Mouse (Mus musculus): ENCODE results near the gene Npr2. TPM values are rescaled to one million over a fixed set of nuclear protein-coding genes. Genes with fewer than 3 reads are reported as not detected.

Npr2 gene
- polyA plus RNA-seq, 1 experiment from 2014 or later, result 14.4 TPM

- 87% methylated on average over 4 of the region's 4 CpGs for WGBS
- Histone ChIP-seq H3K27ac (no peak overlapping the region), H3K27me3 (no peaks in the 10 kb centered on the region), H3K9ac (replicated peaks) (no peak overlapping the region), H3K4me3 (replicated peaks) (no peak overlapping the region), H3K9me3 (no peaks in the 10 kb centered on the region), H3K4me1 (replicated peaks) (peaks cover 4% of the 10 kb centered on the region; the same call in 1 of the 2 replicates), H3K4me2 (no peak overlapping the region), H3K36me3 (no peaks in the 10 kb centered on the region)
- no peak for ATAC-seq (ENCODE audit: insufficient number of reproducible peaks, insufficient read depth, low FRiP score, low TSS enrichment, low read depth)
Observed at GRCm38 (mm10) chr4:43598200-43598599, 33.5 kb upstream of the Npr2 start.

- no peak for ATAC-seq (ENCODE audit: insufficient number of reproducible peaks, insufficient read depth, low FRiP score, low TSS enrichment, low read depth)
- H3K27me3 ChIP-seq, result no peaks in the 10 kb centered on the region
- 79% methylated on average over 7 of the region's 7 CpGs for WGBS
- no peaks in the 10 kb centered on the region for H3K36me3 ChIP-seq
- no peaks in the 10 kb centered on the region for H3K9me3 ChIP-seq
- H3K9ac ChIP-seq (replicated peaks), result no peak overlapping the region
- H3K4me2 ChIP-seq, result no peak overlapping the region
- H3K4me1 ChIP-seq (replicated peaks), result no peaks in the 10 kb centered on the region; the same call in 1 of the 2 replicates
- H3K27ac ChIP-seq, result no peak overlapping the region
- H3K4me3 ChIP-seq (replicated peaks), result no peak overlapping the region
Observed at GRCm38 (mm10) chr4:43598650-43599380, 32.9 kb upstream of the Npr2 start.

GRCm38 (mm10) chr4:43600195-43600934, 31.4 kb upstream of the Npr2 start:
- H3K4me2 ChIP-seq, result no peak overlapping the region
- H3K9me3 ChIP-seq, result no peaks in the 10 kb centered on the region
- no peaks in the 10 kb centered on the region for H3K4me1 ChIP-seq (replicated peaks)
- ATAC-seq (ENCODE audit: insufficient number of reproducible peaks, insufficient read depth, low FRiP score, low TSS enrichment, low read depth), result no peak
- no peak overlapping the region for H3K4me3 ChIP-seq (replicated peaks)
- H3K9ac ChIP-seq (replicated peaks), result no peak overlapping the region
- no peak overlapping the region for H3K27ac ChIP-seq
- no peaks in the 10 kb centered on the region for H3K36me3 ChIP-seq
- H3K27me3 ChIP-seq, result no peaks in the 10 kb centered on the region
- 80% methylated on average over 9 of the region's 9 CpGs for WGBS

GRCm38 (mm10) chr4:43604099-43604498, 27.6 kb upstream of the Npr2 start:
- Histone ChIP-seq H3K9me3 (no peaks in the 10 kb centered on the region), H3K4me2 (no peak overlapping the region), H3K27ac (no peak overlapping the region), H3K36me3 (no peaks in the 10 kb centered on the region), H3K27me3 (no peaks in the 10 kb centered on the region), H3K4me3 (replicated peaks) (no peak overlapping the region), H3K4me1 (replicated peaks) (no peaks in the 10 kb centered on the region), H3K9ac (replicated peaks) (no peak overlapping the region)
- no peak for ATAC-seq (ENCODE audit: insufficient number of reproducible peaks, insufficient read depth, low FRiP score, low TSS enrichment, low read depth)
- 68% methylated on average over 3 of the region's 3 CpGs for WGBS

GRCm38 (mm10) chr4:43604751-43605685, 26.7 kb upstream of the Npr2 start:
- no peak for ATAC-seq (ENCODE audit: insufficient number of reproducible peaks, insufficient read depth, low FRiP score, low TSS enrichment, low read depth)
- H3K27ac ChIP-seq, result no peak overlapping the region
- H3K27me3 ChIP-seq, result no peaks in the 10 kb centered on the region
- H3K4me3 ChIP-seq (replicated peaks), result no peak overlapping the region
- H3K4me1 ChIP-seq (replicated peaks), result no peaks in the 10 kb centered on the region
- H3K36me3 ChIP-seq, result no peaks in the 10 kb centered on the region
- 73% methylated on average over 9 of the region's 9 CpGs for WGBS
- no peaks in the 10 kb centered on the region for H3K9me3 ChIP-seq
- H3K4me2 ChIP-seq, result no peak overlapping the region
- H3K9ac ChIP-seq (replicated peaks), result no peak overlapping the region

GRCm38 (mm10) chr4:43612534-43612933, 19.2 kb upstream of the Npr2 start:
- H3K4me3 ChIP-seq (replicated peaks), result no peak overlapping the region
- no peak overlapping the region for H3K4me2 ChIP-seq
- no peak overlapping the region for H3K27ac ChIP-seq
- no peak overlapping the region for H3K9ac ChIP-seq (replicated peaks)
- H3K36me3 ChIP-seq, result no peaks in the 10 kb centered on the region
- no peak for ATAC-seq (ENCODE audit: insufficient number of reproducible peaks, insufficient read depth, low FRiP score, low TSS enrichment, low read depth)
- no peaks in the 10 kb centered on the region for H3K4me1 ChIP-seq (replicated peaks)
- no peaks in the 10 kb centered on the region for H3K9me3 ChIP-seq
- WGBS, result 76% methylated on average over 10 of the region's 10 CpGs
- no peaks in the 10 kb centered on the region for H3K27me3 ChIP-seq

- Histone ChIP-seq H3K36me3 (no peaks in the 10 kb centered on the region), H3K4me2 (no peak overlapping the region), H3K4me3 (replicated peaks) (no peak overlapping the region), H3K27ac (no peak overlapping the region), H3K27me3 (no peaks in the 10 kb centered on the region), H3K4me1 (replicated peaks) (no peaks in the 10 kb centered on the region), H3K9ac (replicated peaks) (no peak overlapping the region), H3K9me3 (no peaks in the 10 kb centered on the region)
- ATAC-seq (ENCODE audit: insufficient number of reproducible peaks, insufficient read depth, low FRiP score, low TSS enrichment, low read depth), result no peak
- WGBS, result 55% methylated on average over 3 of the region's 3 CpGs
Observed at GRCm38 (mm10) chr4:43613060-43613730, 18.5 kb upstream of the Npr2 start.

- no peaks in the 10 kb centered on the region for H3K36me3 ChIP-seq
- H3K27me3 ChIP-seq, result peaks cover 3% of the 10 kb centered on the region; the same call in 1 of the 2 replicates
- peaks cover 13% of the 10 kb centered on the region for H3K9me3 ChIP-seq
- no peaks in the 10 kb centered on the region for H3K4me1 ChIP-seq (replicated peaks)
- 72% methylated on average over 4 of the region's 4 CpGs for WGBS
- ATAC-seq (ENCODE audit: insufficient number of reproducible peaks, insufficient read depth, low FRiP score, low TSS enrichment, low read depth), result no peak
- H3K4me2 ChIP-seq, result no peak overlapping the region
- no peak overlapping the region for H3K9ac ChIP-seq (replicated peaks)
- no peak overlapping the region for H3K27ac ChIP-seq
- H3K4me3 ChIP-seq (replicated peaks), result no peak overlapping the region
Observed at GRCm38 (mm10) chr4:43620146-43620778, 11.5 kb upstream of the Npr2 start.

GRCm38 (mm10) chr4:43629106-43629817, 2.5 kb upstream of the Npr2 start:
- WGBS, result 41% methylated on average over 20 of the region's 20 CpGs
- H3K4me3 ChIP-seq (replicated peaks), result no peak overlapping the region
- no peak overlapping the region for H3K9ac ChIP-seq (replicated peaks)
- H3K9me3 ChIP-seq, result peaks cover 12% of the 10 kb centered on the region
- H3K27me3 ChIP-seq, result peaks cover 19% of the 10 kb centered on the region
- H3K4me2 ChIP-seq, result no peak overlapping the region
- no peaks in the 10 kb centered on the region for H3K36me3 ChIP-seq
- H3K4me1 ChIP-seq (replicated peaks), result peaks cover 35% of the 10 kb centered on the region
- H3K27ac ChIP-seq, result no peak overlapping the region
- no peak for ATAC-seq (ENCODE audit: insufficient number of reproducible peaks, insufficient read depth, low FRiP score, low TSS enrichment, low read depth)

Measured in limb, embryonic 12.5 days (tissue).